Mouse (Mus musculus): ENCODE measurements around the gene Mylk. TPM values are rescaled to one million over a fixed set of nuclear protein-coding genes. Genes with fewer than 3 reads are reported as not detected.

Mylk gene
- polyA plus RNA-seq, 1 experiment from 2014 or later = 98.0 TPM

DNA sequence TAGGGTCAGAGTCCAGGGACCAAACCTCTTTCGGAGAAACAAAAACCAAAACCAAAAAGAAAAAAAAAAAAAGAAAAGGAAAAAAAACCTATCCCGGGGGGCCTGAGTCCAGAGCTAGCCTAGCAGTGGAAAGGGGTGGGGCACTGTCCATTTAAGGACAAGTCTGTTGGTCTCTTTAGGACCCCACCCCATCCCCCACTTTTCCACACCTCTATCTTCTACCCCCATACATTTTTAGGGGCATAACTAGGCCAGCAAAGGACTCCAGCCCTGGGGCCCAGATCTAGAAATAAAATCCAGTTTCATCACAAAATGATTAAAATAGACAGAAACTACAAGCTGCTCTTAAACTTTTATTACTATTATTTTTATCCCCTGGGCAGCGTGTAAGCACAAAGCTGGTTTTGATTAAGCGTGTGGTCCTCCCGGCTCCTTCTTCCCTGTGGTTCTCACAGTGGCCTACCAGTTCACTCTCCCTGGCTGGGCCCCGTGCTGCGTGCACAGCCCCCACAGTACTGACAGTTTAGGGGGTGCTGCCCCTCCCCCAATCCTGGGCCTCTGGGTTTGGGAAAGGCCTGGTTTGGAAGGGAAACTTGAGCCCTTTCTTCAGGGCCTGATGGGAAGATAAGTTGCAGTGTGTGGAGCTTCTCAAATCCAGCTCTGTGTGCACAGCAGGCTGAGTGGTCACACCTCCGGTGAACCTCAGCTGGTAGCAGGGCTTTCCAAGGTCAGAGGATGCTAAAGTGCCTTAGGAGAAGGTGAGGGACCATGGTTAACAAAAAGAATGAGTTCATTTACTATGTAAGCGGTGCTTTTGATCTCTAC is 190.7 kb downstream of the Mylk start:
- ChIA-PET CTCF (interaction anchor here (0.6 to 1.0 kb wide), 4 partner anchors 7 to 57 kb away, joined by 3 to 4 read pairs (median 3); no protein-coding TSS in a partner anchor), POLR2A (no interaction called here)
- ATAC-seq (no peak), DNase-seq (ENCODE audit: low read depth, low spot score) (no peak)
- H3K27me3 ChIP-seq = no peaks in the 10 kb centered on the region
- in situ Hi-C loops (cut with MboI; ENCODE audit: low pct_unique_long_range_greater_than_20kb) = no loop called here
- TF ChIP-seq CTCF (IDR thresholded peaks at IDR 0.05) = no peak

DNA sequence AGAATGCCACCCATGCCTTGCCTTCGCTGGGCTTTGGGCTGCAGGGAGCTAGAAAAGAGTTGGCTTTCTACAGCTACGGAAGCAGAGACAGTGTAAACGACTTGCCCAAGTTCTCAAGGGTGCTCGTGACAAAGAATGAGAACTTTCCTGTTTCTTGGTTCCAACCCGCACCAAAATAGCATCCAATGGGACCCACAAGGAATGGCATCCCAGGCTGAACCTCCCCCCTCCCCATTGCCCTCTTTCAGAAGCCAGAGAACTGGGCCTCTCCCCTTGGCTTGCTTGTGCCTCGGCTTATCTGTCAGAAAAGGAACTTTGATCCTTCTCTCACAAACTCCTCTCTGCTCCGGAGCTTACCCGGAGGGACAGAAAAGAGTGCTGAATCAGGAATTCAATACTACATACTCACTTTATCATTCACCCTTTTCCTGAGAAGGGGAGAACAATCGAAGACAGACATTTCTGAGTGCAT is 191.4 kb downstream of the Mylk start:
- TF ChIP-seq CTCF (IDR thresholded peaks at IDR 0.05) = no peak
- no peaks in the 10 kb centered on the region for H3K27me3 ChIP-seq
- POLR2A ChIA-PET = no interaction called here
- CTCF ChIA-PET = interaction anchor here (0.6 to 1.0 kb wide), 3 partner anchors 8 to 57 kb away, joined by 3 to 4 read pairs (median 3); no protein-coding TSS in a partner anchor
- no peak for ATAC-seq
- in situ Hi-C loops (cut with MboI; ENCODE audit: low pct_unique_long_range_greater_than_20kb) = no loop called here
- DNase-seq (ENCODE audit: low read depth, low spot score) = no peak

GRCm38 (mm10) chr16:34937611-34938010 is 192.6 kb downstream of the Mylk start:
- TF ChIP-seq CTCF (IDR thresholded peaks at IDR 0.05) = no peak
- ChIA-PET CTCF (no interaction called here), POLR2A (interaction anchor here (1.1 kb wide), 1 partner anchor 10 kb away, joined by 3 read pairs; no protein-coding TSS in a partner anchor)
- no peaks in the 10 kb centered on the region for H3K27me3 ChIP-seq
- ATAC-seq (peak; percentile 63), DNase-seq (ENCODE audit: low read depth, low spot score) (no peak)
- in situ Hi-C loops (cut with MboI; ENCODE audit: low pct_unique_long_range_greater_than_20kb) = no loop called here

- ATAC-seq (no peak), DNase-seq (ENCODE audit: low read depth, low spot score) (no peak)
- ChIA-PET CTCF (no interaction called here), POLR2A (interaction anchor here (1.1 kb wide), 1 partner anchor 10 kb away, joined by 3 read pairs; no protein-coding TSS in a partner anchor)
- TF ChIP-seq CTCF (IDR thresholded peaks at IDR 0.05) = no peak
- in situ Hi-C loops (cut with MboI; ENCODE audit: low pct_unique_long_range_greater_than_20kb) = no loop called here
- H3K27me3 ChIP-seq = no peaks in the 10 kb centered on the region
Observed at GRCm38 (mm10) chr16:34938248-34938647, 193.2 kb downstream of the Mylk start.

DNA sequence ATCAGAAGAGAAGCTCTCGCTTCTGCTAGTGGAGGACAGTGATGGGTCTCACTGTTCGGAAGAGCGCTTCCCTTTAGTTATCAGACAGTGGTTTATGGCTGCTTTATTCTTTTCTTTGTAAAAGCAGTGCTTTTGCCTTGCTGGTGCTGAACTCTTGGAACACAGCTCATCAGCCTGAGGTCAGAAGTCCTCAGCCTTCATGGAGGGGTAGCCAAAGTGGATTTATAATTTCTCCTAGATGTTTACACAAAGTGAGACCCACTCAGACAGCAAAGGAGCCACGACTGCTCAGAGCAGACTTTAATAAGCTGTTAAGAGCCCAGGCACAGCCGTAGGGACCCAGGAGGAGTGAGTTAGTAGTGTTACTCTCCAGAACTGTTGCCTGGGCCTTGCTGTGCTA is 194.9 kb downstream of the Mylk start:
- ATAC-seq (no peak), DNase-seq (ENCODE audit: low read depth, low spot score) (no peak)
- CTCF ChIA-PET = no interaction called here
- no peak for TF ChIP-seq CTCF (IDR thresholded peaks at IDR 0.05)
- no peaks in the 10 kb centered on the region for H3K27me3 ChIP-seq
- POLR2A ChIA-PET = interaction anchor here (1.8 kb wide), 1 partner anchor 14 kb away, joined by 4 read pairs; no protein-coding TSS in a partner anchor
- in situ Hi-C loops (cut with MboI; ENCODE audit: low pct_unique_long_range_greater_than_20kb) = no loop called here

GRCm38 (mm10) chr16:34940363-34940762 is 195.4 kb downstream of the Mylk start:
- H3K27me3 ChIP-seq = no peaks in the 10 kb centered on the region
- no peak for DNase-seq (ENCODE audit: low read depth, low spot score)
- no peak for ATAC-seq
- CTCF ChIA-PET = no interaction called here
- POLR2A ChIA-PET = interaction anchor here (1.8 kb wide), 1 partner anchor 15 kb away, joined by 4 read pairs; no protein-coding TSS in a partner anchor
- no peak for TF ChIP-seq CTCF (IDR thresholded peaks at IDR 0.05)
- in situ Hi-C loops (cut with MboI; ENCODE audit: low pct_unique_long_range_greater_than_20kb) = no loop called here

GRCm38 (mm10) chr16:34941915-34942314 is 196.9 kb downstream of the Mylk start:
- no peaks in the 10 kb centered on the region for H3K27me3 ChIP-seq
- no peak for ATAC-seq
- CTCF ChIA-PET = no interaction called here
- no peak for TF ChIP-seq CTCF (IDR thresholded peaks at IDR 0.05)
- DNase-seq (ENCODE audit: low read depth, low spot score) = no peak
- POLR2A ChIA-PET = no interaction called here
- in situ Hi-C loops (cut with MboI; ENCODE audit: low pct_unique_long_range_greater_than_20kb) = no loop called here

GRCm38 (mm10) chr16:34946301-34946700 is 201.3 kb downstream of the Mylk start:
- no peaks in the 10 kb centered on the region for H3K27me3 ChIP-seq
- POLR2A ChIA-PET = no interaction called here
- CTCF ChIA-PET = no interaction called here
- TF ChIP-seq CTCF (IDR thresholded peaks at IDR 0.05) = no peak
- DNase-seq (ENCODE audit: low read depth, low spot score) (no peak), ATAC-seq (no peak)
- in situ Hi-C loops (cut with MboI; ENCODE audit: low pct_unique_long_range_greater_than_20kb) = no loop called here

- CTCF ChIA-PET = interaction anchor here (0.9 kb wide), 1 partner anchor 17 kb away, joined by 3 read pairs; no protein-coding TSS in a partner anchor
- no peak for DNase-seq (ENCODE audit: low read depth, low spot score)
- no peaks in the 10 kb centered on the region for H3K27me3 ChIP-seq
- ATAC-seq = no peak
- POLR2A ChIA-PET = no interaction called here
- in situ Hi-C loops (cut with MboI; ENCODE audit: low pct_unique_long_range_greater_than_20kb) = no loop called here
- no peak for TF ChIP-seq CTCF (IDR thresholded peaks at IDR 0.05)
Observed at GRCm38 (mm10) chr16:34950935-34951334, 205.9 kb downstream of the Mylk start.

DNA sequence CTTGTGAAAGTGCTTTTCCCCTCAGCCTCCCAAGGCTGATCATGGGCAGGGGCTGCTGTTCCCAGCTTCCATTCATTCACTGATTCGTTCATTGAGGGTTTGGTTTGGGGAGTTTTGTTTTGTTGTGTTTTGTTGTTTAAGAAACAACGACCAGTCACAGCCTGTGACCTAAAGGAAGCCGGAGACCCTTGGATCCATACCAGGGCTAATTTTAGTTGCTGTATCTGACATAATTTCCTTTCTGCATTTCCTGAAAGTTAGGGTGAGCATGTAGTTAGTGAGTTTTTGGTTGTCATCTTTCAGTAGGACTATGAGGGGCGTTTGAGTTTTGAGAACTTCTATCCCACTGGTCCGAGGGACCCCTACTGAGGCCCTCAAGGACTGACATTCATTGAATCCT is 207.2 kb downstream of the Mylk start:
- DNase-seq (ENCODE audit: low read depth, low spot score) (no peak), ATAC-seq (no peak)
- in situ Hi-C loops (cut with MboI; ENCODE audit: low pct_unique_long_range_greater_than_20kb) = no loop called here
- POLR2A ChIA-PET = no interaction called here
- TF ChIP-seq CTCF (IDR thresholded peaks at IDR 0.05) = no peak
- H3K27me3 ChIP-seq = no peaks in the 10 kb centered on the region
- CTCF ChIA-PET = no interaction called here

DNA sequence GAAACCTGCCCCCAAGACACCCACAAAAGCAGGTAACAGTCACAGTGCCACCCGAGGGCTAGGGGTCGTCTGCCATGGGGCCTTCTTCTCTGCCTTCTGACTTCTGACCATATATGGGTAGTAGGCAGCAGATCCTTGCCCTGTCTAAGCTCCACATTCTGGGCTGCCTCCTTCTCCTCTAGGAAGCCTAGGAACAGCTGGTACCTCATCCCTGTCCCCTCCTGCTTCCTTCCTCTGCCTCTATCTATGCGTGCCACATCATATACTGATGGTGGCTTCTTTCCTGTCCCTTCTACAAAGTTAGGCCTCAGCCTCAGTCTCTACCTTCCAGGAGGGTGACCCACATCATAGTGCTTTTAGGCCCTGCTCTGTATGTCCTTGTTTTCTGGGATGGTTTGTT is 207.8 kb downstream of the Mylk start:
- ChIA-PET CTCF (no interaction called here), POLR2A (no interaction called here)
- DNase-seq (ENCODE audit: low read depth, low spot score) (no peak), ATAC-seq (no peak)
- no peaks in the 10 kb centered on the region for H3K27me3 ChIP-seq
- no peak for TF ChIP-seq CTCF (IDR thresholded peaks at IDR 0.05)
- in situ Hi-C loops (cut with MboI; ENCODE audit: low pct_unique_long_range_greater_than_20kb) = no loop called here
